Mouse (Mus musculus) C2C12 (cell line): ENCODE measurements around the gene Dock1. TPM values are rescaled to one million over a fixed set of nuclear protein-coding genes. Genes with fewer than 3 reads are reported as not detected.

Experiments used
- H3K27me3 ChIP-seq: one replicate; pipeline ENCODE4 v1.6.1; 2011; ENCODE audit not compliant: control insufficient read depth, insufficient read depth, insufficient read length
- H3K36me3 ChIP-seq: one replicate; pipeline ENCODE4 v1.6.1; 2011; ENCODE audit not compliant: control insufficient read depth, insufficient read depth
- H3K4me3 ChIP-seq: one replicate; pipeline ENCODE4 v1.5.1; 2011; ENCODE audit warnings: mild to moderate bottlenecking, control low read depth; ENCODE audit not compliant: poor library complexity, insufficient read depth, severe bottlenecking
- H3K79me2 ChIP-seq: one replicate; pipeline ENCODE4 v1.6.1; 2011; ENCODE audit not compliant: control insufficient read depth, insufficient read depth
- H3K79me3 ChIP-seq: one replicate; pipeline ENCODE4 v1.6.1; 2011; ENCODE audit warnings: low read depth, control low read depth
- H3ac ChIP-seq: one replicate; pipeline ENCODE3; 2011; ENCODE audit warnings: low read depth; ENCODE audit not compliant: control insufficient read depth, insufficient read length
- CEBPB ChIP-seq: IDR thresholded peaks from one replicate; pipeline ENCODE4 v1.6.1; 2011; ENCODE audit warnings: low read depth, mild to moderate bottlenecking, control low read depth, moderate library complexity
- CTCF ChIP-seq: IDR thresholded peaks from one replicate; pipeline ENCODE4 v1.5.1; 2011; ENCODE audit not compliant: control insufficient read depth, insufficient read depth, insufficient read length
- FOSL1 ChIP-seq: IDR thresholded peaks from one replicate; pipeline ENCODE4 v1.8.0; 2011; ENCODE audit warnings: mild to moderate bottlenecking, low read length; ENCODE audit not compliant: poor library complexity, insufficient read depth, severe bottlenecking
- MAX ChIP-seq: IDR thresholded peaks from one replicate; pipeline ENCODE4 v1.6.1; 2011; ENCODE audit warnings: mild to moderate bottlenecking, control low read depth
- MYOD1 ChIP-seq: IDR thresholded peaks from one replicate; pipeline ENCODE4 v1.6.1; 2011; ENCODE audit warnings: low read depth; ENCODE audit not compliant: control insufficient read depth, insufficient read length
- MYOG ChIP-seq: IDR thresholded peaks from one replicate; pipeline ENCODE4 v1.6.1; 2011; ENCODE audit not compliant: control insufficient read depth, insufficient read length; ENCODE audit errors: extremely low read depth
- USF1 ChIP-seq: IDR thresholded peaks from one replicate; pipeline ENCODE4 v1.6.1; 2011; ENCODE audit warnings: low read depth, mild to moderate bottlenecking, control low read depth, moderate library complexity
- polyA plus RNA-seq: library from polyadenylated mRNA; unstranded; fragments of >200 nt; fragmentation: generic; extraction: Trizol; gene quantifications from one replicate; pipeline ENCODE4 v1.2.1, GENCODE M21; 2012; ENCODE audit warnings: missing spikeins

The Dock1 gene
- polyA plus RNA-seq, 1 experiment, result 12.1 TPM

- Histone ChIP-seq H3K79me3 (peaks cover 7% of the 10 kb centered on the region), H3ac (no peak overlapping the region), H3K4me3 (no peak overlapping the region), H3K27me3 (no peaks in the 10 kb centered on the region), H3K36me3 (no peaks in the 10 kb centered on the region), H3K79me2 (peaks cover 18% of the 10 kb centered on the region)
- TF ChIP-seq MYOD1 (peak; percentile 39), MYOG (no peak), USF1 (no peak), FOSL1 (peak; percentile 12), CTCF (no peak), MAX (peak; percentile 77), CEBPB (no peak)
These were observed 3.2 kb upstream of the Dock1 start for GRCm38 (mm10) chr7:134667271-134667702.

GRCm38 (mm10) chr7:134669474-134670311, 761 bp upstream of the Dock1 start:
- Histone ChIP-seq H3K36me3 (no peaks in the 10 kb centered on the region), H3K79me2 (peaks cover 42% of the 10 kb centered on the region), H3K27me3 (no peaks in the 10 kb centered on the region), H3K4me3 (no peak overlapping the region), H3K79me3 (peaks cover 13% of the 10 kb centered on the region), H3ac (no peak overlapping the region)
- no peak for TF ChIP-seq FOSL1

- Histone ChIP-seq H3K4me3 (peak overlapping the region; percentile 53), H3ac (peak overlapping the region; percentile 83), H3K36me3 (no peaks in the 10 kb centered on the region), H3K27me3 (no peaks in the 10 kb centered on the region), H3K79me2 (peaks cover 54% of the 10 kb centered on the region), H3K79me3 (peaks cover 21% of the 10 kb centered on the region)
- TF ChIP-seq CEBPB (no peak), MYOD1 (no peak), MAX (no peak), CTCF (no peak), USF1 (no peak), MYOG (no peak), FOSL1 (no peak)
These were observed 578 bp downstream of the Dock1 start for GRCm38 (mm10) chr7:134671003-134671461.

- Histone ChIP-seq H3K4me3 (peak overlapping the region; percentile 53), H3ac (peak overlapping the region; percentile 83), H3K79me2 (peaks cover 58% of the 10 kb centered on the region), H3K79me3 (peaks cover 21% of the 10 kb centered on the region), H3K27me3 (no peaks in the 10 kb centered on the region), H3K36me3 (no peaks in the 10 kb centered on the region)
- TF ChIP-seq USF1 (no peak), MAX (no peak), CEBPB (no peak), CTCF (no peak), FOSL1 (no peak), MYOG (no peak), MYOD1 (no peak)
These were observed 1.0 kb downstream of the Dock1 start for GRCm38 (mm10) chr7:134671467-134671901.

GRCm38 (mm10) chr7:134673135-134673534, 2.7 kb downstream of the Dock1 start:
- Histone ChIP-seq H3K4me3 (no peak overlapping the region), H3ac (no peak overlapping the region), H3K27me3 (no peaks in the 10 kb centered on the region), H3K36me3 (no peaks in the 10 kb centered on the region), H3K79me3 (peaks cover 27% of the 10 kb centered on the region), H3K79me2 (peaks cover 73% of the 10 kb centered on the region)
- no peak for TF ChIP-seq CEBPB
- TF ChIP-seq CTCF, result no peak
- TF ChIP-seq USF1, result no peak
- no peak for TF ChIP-seq MAX
- no peak for TF ChIP-seq MYOD1
- TF ChIP-seq FOSL1, result no peak
- TF ChIP-seq MYOG, result no peak
